Mouse (Mus musculus) lung, embryonic 16.5 days (tissue): ENCODE data around the gene Snip1. TPM values are rescaled to one million over a fixed set of nuclear protein-coding genes. Genes with fewer than 3 reads are reported as not detected.

ENCODE experiments used
- ATAC-seq: fragments of 200-750 bp; cut with Nextera tagmentation; 2 replicates; pipeline ENCODE4 v1.8.0; 2017; ENCODE audit warnings: low read depth, mild to moderate bottlenecking, moderate library complexity
- H3K27ac ChIP-seq: fragments of 300-500 bp; sonication (generic); 2 replicates; pipeline ENCODE4 v1.5.1; 2014; ENCODE audit warnings: mild to moderate bottlenecking, control low read depth, low read length
- H3K27me3 ChIP-seq: fragments of 300-500 bp; sonication (generic); 2 replicates; pipeline ENCODE4 v1.6.1; 2014; ENCODE audit warnings: low read depth, low read length, mixed read lengths; ENCODE audit not compliant: control insufficient read depth, insufficient read depth
- H3K36me3 ChIP-seq: fragments of 300-500 bp; sonication (generic); 2 replicates; pipeline ENCODE4 v1.6.1; 2014; ENCODE audit warnings: low read length; ENCODE audit not compliant: control insufficient read depth, insufficient read depth
- H3K4me1 ChIP-seq: fragments of 300-500 bp; sonication (generic); replicated peaks from 2 replicates; pipeline ENCODE4 v1.6.1; 2014; ENCODE audit warnings: low read length, mixed read lengths; ENCODE audit not compliant: control insufficient read depth, insufficient read depth
- H3K4me2 ChIP-seq: fragments of 300-500 bp; sonication (generic); 2 replicates; pipeline ENCODE4 v1.6.1; 2014; ENCODE audit warnings: low read depth, low read length, control low read depth
- H3K4me3 ChIP-seq: fragments of 300-500 bp; sonication (generic); 2 replicates; pipeline ENCODE4 v1.5.1; 2014; ENCODE audit warnings: mild to moderate bottlenecking, low read length, control low read depth
- H3K9ac ChIP-seq: fragments of 300-500 bp; sonication (generic); 2 replicates; pipeline ENCODE4 v1.6.1; 2014; ENCODE audit warnings: low read length, control low read depth
- H3K9me3 ChIP-seq: fragments of 300-500 bp; sonication (generic); 2 replicates; pipeline ENCODE4 v1.6.1; 2016; ENCODE audit warnings: low read length; ENCODE audit not compliant: control insufficient read depth
- WGBS: fragments of 180-500 bp; shearing (Covaris S2); extraction: QIAGEN DNeasy Blood & Tissue Kit; methylation state at CpG from one replicate; pipeline ENCODE4 v1.1.7; 2014; 5-methylcytosine and 5-hydroxymethylcytosine counted together
- polyA plus RNA-seq: library from polyadenylated mRNA; unstranded; fragments of >200 nt; fragmentation: Nextera tagmentation; extraction: Ambion mirVana; gene quantifications from 2 replicates; pipeline ENCODE4 v1.2.1, GENCODE M21; 2015

Snip1 gene
- polyA plus RNA-seq, 1 experiment from 2014 or later, result 28.8 TPM

GRCm38 (mm10) chr4:125085346-125085841 is 18.9 kb downstream of the Snip1 start:
- Histone ChIP-seq H3K4me1 (peaks cover 13% of the 10 kb centered on the region), H3K4me2 (peak overlapping the region; percentile 74), H3K4me3 (peak overlapping the region; percentile 92), H3K27me3 (no peaks in the 10 kb centered on the region), H3K9ac (peak overlapping the region; percentile 97), H3K27ac (peak overlapping the region; percentile 98), H3K9me3 (no peaks in the 10 kb centered on the region), H3K36me3 (peaks cover 15% of the 10 kb centered on the region)
- peak; percentile 96 for ATAC-seq
- 0% methylated on average over 33 of the region's 45 CpGs for WGBS

- Histone ChIP-seq H3K4me3 (no peak overlapping the region), H3K27ac (no peak overlapping the region), H3K4me1 (no peaks in the 10 kb centered on the region), H3K9me3 (no peaks in the 10 kb centered on the region), H3K9ac (no peak overlapping the region), H3K27me3 (no peaks in the 10 kb centered on the region), H3K4me2 (no peak overlapping the region), H3K36me3 (peaks cover 31% of the 10 kb centered on the region)
- 88% methylated on average over 5 of the region's 5 CpGs for WGBS
- ATAC-seq, result no peak
Measured at GRCm38 (mm10) chr4:125093031-125093430, 26.6 kb downstream of the Snip1 start.

GRCm38 (mm10) chr4:125096066-125096465 is 29.6 kb downstream of the Snip1 start:
- Histone ChIP-seq H3K4me2 (no peak overlapping the region), H3K36me3 (peaks cover 14% of the 10 kb centered on the region), H3K9me3 (no peaks in the 10 kb centered on the region), H3K27me3 (no peaks in the 10 kb centered on the region), H3K4me3 (no peak overlapping the region), H3K9ac (no peak overlapping the region), H3K27ac (no peak overlapping the region), H3K4me1 (no peaks in the 10 kb centered on the region)
- ATAC-seq, result no peak
- WGBS, result 82% methylated on average over 5 of the region's 5 CpGs

GRCm38 (mm10) chr4:125097412-125097811 is 30.9 kb downstream of the Snip1 start:
- H3K9ac ChIP-seq, result no peak overlapping the region
- H3K4me3 ChIP-seq, result no peak overlapping the region
- no peaks in the 10 kb centered on the region for H3K9me3 ChIP-seq
- H3K27ac ChIP-seq, result no peak overlapping the region
- ATAC-seq, result no peak
- peaks cover 4% of the 10 kb centered on the region for H3K36me3 ChIP-seq
- 74% methylated on average over 4 of the region's 4 CpGs for whole genome bisulfite sequencing
- no peaks in the 10 kb centered on the region for H3K4me1 ChIP-seq
- no peak overlapping the region for H3K4me2 ChIP-seq
- H3K27me3 ChIP-seq, result no peaks in the 10 kb centered on the region

GRCm38 (mm10) chr4:125099458-125099857 is 33.0 kb downstream of the Snip1 start:
- no peak overlapping the region for H3K4me3 ChIP-seq
- H3K4me1 ChIP-seq, result no peaks in the 10 kb centered on the region
- peak; percentile 64 for ATAC-seq
- 8% methylated on average over 8 of the region's 8 CpGs for WGBS
- no peak overlapping the region for H3K27ac ChIP-seq
- no peak overlapping the region for H3K4me2 ChIP-seq
- H3K27me3 ChIP-seq, result no peaks in the 10 kb centered on the region
- no peaks in the 10 kb centered on the region for H3K36me3 ChIP-seq
- H3K9ac ChIP-seq, result no peak overlapping the region
- H3K9me3 ChIP-seq, result no peaks in the 10 kb centered on the region

GRCm38 (mm10) chr4:125101334-125101733 is 34.9 kb downstream of the Snip1 start:
- no peak overlapping the region for H3K9ac ChIP-seq
- H3K27ac ChIP-seq, result no peak overlapping the region
- no peaks in the 10 kb centered on the region for H3K27me3 ChIP-seq
- H3K9me3 ChIP-seq, result no peaks in the 10 kb centered on the region
- 0 out of 2 replicates have a peak, but pooled peaks cover 4% of the 10 kb centered on the region for H3K36me3 ChIP-seq
- H3K4me1 ChIP-seq, result no peaks in the 10 kb centered on the region
- H3K4me2 ChIP-seq, result no peak overlapping the region
- no peak for ATAC-seq
- WGBS, result 74% methylated on average over 13 of the region's 13 CpGs
- H3K4me3 ChIP-seq, result no peak overlapping the region

- Histone ChIP-seq H3K4me2 (no peak overlapping the region), H3K27me3 (no peaks in the 10 kb centered on the region), H3K9me3 (no peaks in the 10 kb centered on the region), H3K4me3 (no peak overlapping the region), H3K4me1 (no peaks in the 10 kb centered on the region), H3K27ac (no peak overlapping the region), H3K36me3 (peaks cover 8% of the 10 kb centered on the region; the same call in 1 of the 2 replicates), H3K9ac (no peak overlapping the region)
- WGBS, result 91% methylated on average over 9 of the region's 9 CpGs
- ATAC-seq, result no peak
Measured at GRCm38 (mm10) chr4:125105354-125105753, 38.9 kb downstream of the Snip1 start.

- Histone ChIP-seq H3K36me3 (peaks cover 5% of the 10 kb centered on the region), H3K4me2 (no peak overlapping the region), H3K4me3 (no peak overlapping the region), H3K27me3 (no peaks in the 10 kb centered on the region), H3K27ac (0 out of 2 replicates have a peak overlapping the region, but pooled peaks have one; percentile 11), H3K4me1 (peaks cover 17% of the 10 kb centered on the region), H3K9ac (0 out of 2 replicates have a peak overlapping the region, but pooled peaks have one; percentile 5), H3K9me3 (no peaks in the 10 kb centered on the region)
- peak; percentile 55 for ATAC-seq
- 8% methylated on average over 6 of the region's 6 CpGs for WGBS
Measured at GRCm38 (mm10) chr4:125114638-125115037, 48.2 kb downstream of the Snip1 start.

GRCm38 (mm10) chr4:125115081-125115480 is 48.6 kb downstream of the Snip1 start:
- Histone ChIP-seq H3K9ac (0 out of 2 replicates have a peak overlapping the region, but pooled peaks have one; percentile 5), H3K27ac (peak overlapping the region; percentile 69; the same call in 1 of the 2 replicates), H3K4me1 (peaks cover 17% of the 10 kb centered on the region), H3K4me2 (no peak overlapping the region), H3K9me3 (no peaks in the 10 kb centered on the region), H3K4me3 (no peak overlapping the region), H3K27me3 (no peaks in the 10 kb centered on the region), H3K36me3 (peaks cover 6% of the 10 kb centered on the region)
- no peak for ATAC-seq
- WGBS, result 79% methylated on average over 4 of the region's 4 CpGs
